Mouse (Mus musculus): ENCODE results near the gene Mars.

Gene Mars

DNA sequence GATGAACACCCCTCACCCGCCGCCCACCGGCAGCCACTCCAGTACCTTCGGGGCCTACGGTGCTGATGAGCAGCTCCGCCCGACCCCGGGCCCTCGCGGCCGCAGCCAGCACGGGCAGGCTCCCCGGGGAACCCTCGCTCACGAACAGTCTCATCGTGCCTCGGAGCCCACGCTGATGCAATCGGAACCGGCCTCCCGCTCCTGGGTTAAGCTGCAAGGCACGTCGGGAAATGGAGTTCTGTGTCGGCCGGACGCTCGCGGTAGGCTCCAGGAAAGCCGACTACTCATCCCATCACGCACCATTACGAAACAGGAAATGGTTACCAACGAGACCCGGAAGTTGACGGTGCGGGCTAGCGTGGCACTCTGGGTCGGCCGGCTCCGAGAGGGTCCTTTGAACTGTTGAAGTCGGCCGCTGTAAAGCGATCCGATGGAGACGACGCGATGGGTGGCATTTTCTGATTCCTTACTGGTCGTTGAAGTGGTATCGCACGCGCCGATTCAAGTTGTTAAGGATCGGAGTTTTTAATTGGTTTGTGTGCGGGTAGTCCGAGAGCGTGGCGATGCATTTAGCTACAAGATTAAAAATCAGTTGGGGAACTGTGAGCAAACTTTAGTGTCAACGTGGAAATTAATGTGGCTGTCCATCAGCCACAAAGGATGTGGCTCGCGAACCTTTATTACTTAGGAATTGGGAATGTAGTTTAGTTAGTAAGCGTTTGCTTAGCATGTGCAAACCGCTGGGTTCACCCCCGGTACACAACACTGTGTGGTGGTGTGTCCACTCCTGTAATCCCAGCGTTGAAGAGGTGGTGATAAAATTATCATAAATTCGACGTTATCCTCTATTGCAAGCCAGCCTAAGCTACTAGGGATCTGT is at the start of gene Mars:
Mars (minus strand) TSS at position 311 of the 880 bp plus-strand sequence.
- peak; percentile 98 for DNase-seq (ENCODE audit: low spot score)

DNA sequence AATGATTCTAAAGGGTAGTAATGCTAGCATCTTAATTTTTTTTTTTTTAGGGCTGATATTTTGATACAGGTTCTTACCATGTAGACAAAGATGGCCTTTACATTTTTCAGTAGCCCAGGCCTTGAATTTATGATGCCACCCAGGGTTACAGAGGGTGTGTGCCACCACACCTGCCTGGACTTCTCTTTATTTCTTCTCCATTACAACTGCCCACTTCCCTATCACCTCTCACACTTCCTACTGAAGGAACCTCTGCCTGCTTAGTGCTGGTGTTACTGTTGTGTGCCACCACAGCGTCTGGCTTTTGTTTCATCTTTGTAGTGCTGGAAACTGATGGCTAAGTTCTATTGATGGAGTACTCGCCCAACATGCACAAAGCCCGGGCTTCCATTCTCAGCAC is 49.1 kb upstream of the Mars start:
- no peak for DNase-seq (ENCODE audit: low spot score)

DNA sequence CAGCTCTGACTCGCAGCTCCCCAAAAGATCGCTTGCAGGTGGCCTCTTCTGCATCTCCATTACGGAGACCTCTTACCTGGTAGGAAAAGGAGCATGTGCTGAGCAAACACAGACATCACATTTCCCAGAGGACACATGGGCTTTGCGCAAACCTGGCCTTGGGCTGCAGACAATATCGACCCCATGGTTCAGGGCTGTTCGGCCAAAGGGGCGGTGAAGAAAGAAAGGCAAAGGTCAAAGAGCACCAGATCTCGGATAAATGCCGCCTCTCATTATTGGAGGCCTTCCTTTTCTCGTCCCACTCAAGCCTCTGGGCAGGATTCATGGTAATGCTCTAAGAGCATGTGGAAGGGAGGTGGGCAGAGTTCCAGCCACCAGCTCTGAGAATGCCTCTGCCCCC is 43.8 kb upstream of the Mars start:
- no peak for DNase-seq (ENCODE audit: low spot score)

DNA sequence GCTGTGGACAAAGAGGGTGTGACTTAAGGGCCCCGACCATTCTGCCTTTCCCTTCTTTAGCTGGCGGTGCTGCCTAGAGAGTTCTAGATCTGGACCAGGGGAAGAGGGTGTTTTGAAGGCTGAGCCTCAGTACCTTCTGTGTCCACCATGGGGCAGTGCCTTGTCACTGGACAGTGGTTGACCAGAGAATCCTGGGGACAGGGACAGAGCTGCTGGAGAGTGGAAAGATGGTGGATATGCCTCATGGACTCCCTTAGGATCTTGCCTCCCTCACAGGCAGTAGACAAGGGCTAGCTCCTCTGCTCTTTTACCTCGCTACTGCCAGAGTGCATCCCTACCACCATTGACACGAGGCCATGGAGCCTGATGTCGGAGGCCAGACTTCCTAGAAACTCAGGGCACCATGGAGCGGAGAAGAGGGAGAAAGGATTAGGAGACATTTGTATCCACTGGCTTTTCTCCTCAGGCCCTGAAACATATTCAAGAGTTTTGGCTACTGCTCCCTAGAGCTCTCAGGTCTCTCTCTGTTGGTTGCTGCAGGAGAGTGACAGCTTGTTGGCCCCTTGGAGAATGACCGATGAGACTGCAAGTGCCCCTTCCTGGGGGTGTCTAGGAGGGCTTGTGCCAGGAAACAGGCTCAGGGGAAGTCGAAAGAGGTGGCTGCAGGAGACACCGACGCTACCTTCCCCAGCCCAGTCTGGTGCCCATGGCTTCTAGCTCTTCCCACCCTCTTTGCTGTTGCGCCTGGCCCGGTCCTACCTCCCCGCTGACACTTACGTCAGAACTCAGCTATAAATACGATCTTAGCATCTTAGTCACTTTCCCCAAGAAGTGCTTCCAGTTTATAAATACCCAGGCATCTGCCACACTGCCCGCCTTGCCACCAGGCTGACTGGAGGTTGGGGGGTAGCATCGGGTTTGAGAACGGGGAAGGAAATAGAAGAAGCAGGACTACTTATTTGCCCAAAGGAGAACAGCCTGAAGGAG is 42.6 kb upstream of the Mars start, which contains the start of gene Inhbe:
Inhbe (minus strand) TSS at position 503 of the 987 bp plus-strand sequence.
- DNase-seq (ENCODE audit: low spot score) = peak; percentile 34

DNA sequence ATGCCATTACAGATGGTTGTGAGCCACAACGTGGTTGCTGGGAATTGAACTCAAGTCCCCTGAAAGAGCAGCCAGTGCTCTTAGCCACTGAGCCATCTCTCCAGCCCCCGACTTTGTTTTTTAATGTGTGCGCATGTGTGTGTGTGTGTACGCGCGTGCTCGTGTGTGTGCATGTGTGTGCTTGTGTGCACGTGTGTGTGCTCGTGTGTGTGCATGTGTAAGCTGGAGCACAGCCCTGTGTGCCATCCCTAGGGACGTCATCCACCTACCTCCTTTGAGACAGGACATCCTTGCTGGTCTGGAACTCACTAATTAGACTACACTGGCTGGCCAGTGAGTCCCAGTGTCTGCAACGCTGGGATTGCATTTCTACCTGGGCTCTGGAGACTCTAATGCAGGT is 41.2 kb upstream of the Mars start:
- DNase-seq (ENCODE audit: low spot score) = no peak

DNA sequence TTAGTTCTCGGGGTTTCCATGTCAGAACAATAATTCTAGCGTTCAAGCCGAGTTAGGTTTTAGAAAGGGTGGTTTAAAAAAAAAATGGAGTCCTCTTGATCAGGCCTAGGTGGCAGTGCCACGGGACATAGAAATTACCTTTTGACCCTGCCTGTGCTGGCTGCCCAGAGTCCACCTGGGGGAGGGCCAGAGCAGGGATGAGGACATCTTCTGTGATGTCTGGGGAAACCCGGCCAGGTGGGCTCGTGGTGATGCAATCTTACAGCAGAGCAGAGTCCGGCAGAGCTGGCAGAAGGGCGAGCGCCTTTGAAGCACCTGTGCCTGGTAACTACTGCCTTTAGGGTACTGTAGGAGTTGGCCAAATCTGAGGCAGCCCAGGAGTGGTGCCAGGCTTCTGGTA is 40.6 kb upstream of the Mars start:
- DNase-seq (ENCODE audit: low spot score) = no peak

DNA sequence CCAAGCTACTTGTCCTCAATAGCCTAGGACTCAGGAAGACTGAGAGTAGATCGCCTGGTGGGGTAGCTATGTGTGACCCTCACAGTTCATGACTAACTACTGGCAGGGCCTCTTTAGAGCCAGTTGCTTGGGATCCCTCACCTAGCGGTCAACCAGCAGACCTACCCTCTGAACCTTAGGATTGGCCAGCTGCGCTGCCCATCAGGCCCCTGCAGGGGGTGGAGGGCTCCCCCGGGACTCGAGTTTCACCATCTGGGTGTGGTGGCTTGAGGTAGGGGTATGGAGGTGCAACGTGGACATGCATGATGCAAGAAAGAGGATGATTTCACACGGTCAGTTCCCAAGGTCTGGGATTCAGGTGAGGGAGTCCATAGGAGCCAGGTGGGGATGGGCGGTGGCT is 40.1 kb upstream of the Mars start:
- DNase-seq (ENCODE audit: low spot score) = no peak

DNA sequence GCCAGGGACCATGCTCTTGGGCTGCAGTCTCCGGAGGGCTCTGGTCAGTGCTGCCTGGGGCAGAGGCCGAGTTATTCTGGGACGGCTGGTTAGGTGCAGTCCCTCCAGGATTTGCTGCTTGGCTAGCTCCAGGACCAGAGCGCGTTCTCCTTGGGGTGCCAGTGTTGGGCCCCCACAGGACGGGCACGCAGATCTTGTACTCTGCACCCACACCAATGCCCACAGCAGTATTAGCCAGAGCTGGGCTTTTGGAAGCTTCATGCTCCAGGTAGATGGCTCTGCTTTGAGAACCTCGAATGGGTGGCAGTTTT is 39.7 kb upstream of the Mars start:
- DNase-seq (ENCODE audit: low spot score) = no peak

DNA sequence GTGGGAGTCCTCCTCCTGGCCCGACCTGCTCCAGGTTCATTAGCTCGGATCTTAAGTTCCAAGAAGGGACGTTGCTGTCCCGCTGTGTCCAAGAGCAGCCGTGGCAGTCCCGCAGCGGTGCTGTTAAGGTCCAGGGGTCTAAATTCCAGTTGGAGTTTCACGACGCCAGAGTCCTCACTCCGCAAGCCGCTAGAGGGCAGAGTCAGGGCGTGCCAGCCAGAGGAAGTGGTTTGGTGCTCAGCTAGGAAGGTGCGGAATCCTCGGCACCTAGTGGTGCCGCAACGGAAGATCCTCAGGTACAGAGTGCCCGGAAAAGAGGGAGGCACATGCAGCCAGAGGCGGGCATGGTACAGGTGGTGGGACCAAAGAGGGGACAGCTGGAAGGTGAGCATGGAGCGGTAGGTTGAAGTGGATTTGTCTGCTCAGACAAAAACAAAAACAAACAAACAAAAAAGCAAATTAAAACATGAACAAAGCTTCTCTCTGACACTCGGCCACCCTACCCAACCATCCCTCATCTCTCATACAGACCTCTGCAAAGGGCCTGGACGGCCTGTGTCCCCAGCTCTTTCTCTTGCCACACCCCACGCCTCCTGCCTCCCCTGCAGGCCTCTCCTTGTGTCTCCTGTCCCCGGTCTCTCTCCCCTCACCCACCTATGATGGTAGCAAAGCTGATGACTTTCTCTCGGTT is 39.2 kb upstream of the Mars start:
- DNase-seq (ENCODE audit: low spot score) = peak; percentile 84

DNA sequence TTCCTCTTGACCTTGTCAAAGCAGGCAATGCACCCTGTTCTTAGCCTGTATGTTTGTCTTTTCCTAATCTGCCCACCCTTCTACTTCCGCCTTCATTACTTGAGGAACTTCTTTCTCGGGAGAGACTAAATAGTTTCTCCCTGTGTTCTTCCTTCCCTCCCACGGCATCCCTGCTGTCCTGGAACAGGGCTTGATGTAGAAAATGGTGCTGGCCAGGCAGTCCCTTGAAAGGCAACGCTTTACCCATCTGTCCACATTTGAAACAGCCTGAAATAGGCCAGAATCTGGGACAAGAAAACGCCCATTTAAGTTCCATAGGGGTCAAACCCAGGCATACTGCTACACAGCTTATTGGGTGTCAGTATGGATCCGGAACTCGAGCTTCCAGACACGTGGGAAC is 38.2 kb upstream of the Mars start:
- DNase-seq (ENCODE audit: low spot score) = no peak

DNA sequence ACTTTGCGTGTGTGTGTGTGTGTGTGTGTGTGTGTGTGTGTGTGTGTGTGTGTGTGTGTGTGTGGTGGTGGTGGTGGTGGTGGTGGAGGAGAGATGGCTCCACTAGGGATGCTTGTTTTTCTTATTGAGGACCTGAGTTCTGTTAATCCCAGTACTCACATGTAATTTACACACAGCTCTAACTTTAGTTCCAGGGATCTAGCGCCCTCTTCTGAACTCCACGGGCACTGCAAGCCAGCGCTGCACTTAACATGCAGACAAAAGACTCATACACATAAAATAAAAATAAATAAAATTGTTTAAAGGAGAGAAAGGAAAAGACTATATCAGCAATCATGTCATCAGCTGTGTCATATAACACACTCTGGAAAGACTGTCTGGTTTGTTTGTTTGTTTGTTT is 37.4 kb upstream of the Mars start:
- DNase-seq (ENCODE audit: low spot score) = no peak

DNA sequence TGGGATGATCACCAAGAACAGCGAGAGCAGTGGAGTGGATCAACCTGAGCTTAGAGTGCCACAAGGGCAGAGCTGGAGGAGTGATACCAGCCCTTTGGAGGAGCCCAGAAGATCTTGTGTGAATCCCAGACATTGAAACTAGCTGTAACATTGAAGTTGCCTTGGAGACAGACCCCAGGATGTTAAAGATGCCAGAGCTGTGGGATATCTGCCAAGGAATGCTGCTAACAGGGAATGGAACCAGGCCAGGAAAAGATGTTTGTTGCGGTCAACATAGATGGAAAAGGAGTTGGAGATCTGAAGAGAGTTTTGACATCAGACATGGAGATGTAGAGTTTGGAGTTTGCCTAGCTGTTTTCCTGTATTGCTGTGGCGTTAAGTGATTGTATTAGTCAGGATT is 34.6 kb upstream of the Mars start:
- no peak for DNase-seq (ENCODE audit: low spot score)

DNA sequence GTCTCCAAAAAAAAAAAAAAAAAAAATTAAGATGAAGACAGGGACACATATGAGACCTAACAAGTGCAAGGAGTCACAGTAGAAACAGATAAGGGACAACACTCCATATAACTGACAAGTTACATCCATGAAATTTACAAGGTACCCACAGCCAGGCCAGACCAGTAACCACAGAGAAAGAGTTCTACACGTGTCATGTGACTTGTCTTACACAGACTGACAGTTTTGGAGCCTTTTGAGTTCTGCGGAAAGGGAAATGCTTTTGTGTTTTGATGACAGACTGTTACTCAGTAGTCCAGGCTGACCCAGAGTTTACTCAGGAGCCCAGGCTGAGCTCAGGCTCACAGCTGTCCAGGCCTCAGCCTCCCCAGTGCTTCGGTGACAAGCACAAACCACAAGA is 31.4 kb upstream of the Mars start:
- DNase-seq (ENCODE audit: low spot score) = no peak

DNA sequence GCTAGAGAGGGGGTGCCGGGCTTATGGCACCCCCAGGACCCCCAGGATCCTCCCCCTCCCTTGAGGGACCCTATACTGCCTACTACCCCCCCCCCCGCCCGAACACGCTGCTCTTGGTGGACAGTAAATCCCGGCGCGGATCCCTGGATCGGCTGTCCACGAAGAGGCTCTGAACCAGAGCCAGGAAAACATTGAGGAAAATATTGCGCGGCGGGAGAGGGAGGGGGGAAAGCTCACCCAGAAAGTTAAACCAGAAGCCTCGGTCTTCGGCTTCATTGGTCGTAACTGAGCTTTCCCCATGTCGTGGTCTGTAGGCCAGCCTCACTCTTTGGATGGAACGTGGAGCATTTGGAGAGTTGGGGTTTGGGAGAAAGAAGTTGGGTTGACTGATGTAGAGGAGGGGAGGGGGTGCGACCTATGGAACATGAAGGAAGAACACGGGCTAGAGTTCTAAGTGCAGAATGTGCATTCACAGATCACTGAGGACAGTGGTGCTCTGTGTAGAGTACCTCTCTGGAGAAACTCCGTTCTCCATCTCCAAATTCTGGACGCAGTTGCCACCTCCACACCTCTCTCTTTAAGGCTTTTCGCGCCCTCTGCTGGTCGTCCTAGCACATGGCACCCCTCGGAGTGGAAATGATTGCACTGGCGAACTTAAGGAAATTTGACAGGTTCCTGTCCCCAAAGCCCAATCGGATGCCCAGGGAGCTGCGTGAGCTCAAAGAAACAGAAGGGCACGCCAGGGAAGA is 30.5 kb upstream of the Mars start, which contains the start of gene Gli1:
Gli1 (minus strand) TSS at position 84 of the 749 bp plus-strand sequence.
- DNase-seq (ENCODE audit: low spot score) = peak; percentile 96

DNA sequence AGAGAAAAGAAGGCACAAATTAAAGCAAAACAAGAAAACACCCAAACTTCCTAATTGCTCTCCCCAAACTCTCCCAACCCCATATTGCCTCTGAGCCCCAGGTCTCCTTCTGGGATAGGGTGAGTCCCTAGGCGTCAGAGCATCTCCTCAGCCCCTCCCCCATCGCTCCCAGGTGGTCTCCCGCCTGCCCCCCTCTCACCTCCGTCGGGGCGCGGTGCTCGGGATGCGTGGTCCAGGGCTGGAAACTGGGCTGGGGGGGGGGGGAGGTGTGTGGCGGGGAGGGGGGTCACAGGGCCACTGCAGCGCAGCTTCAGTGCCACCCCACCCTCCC is 29.7 kb upstream of the Mars start:
- peak; percentile 60 for DNase-seq (ENCODE audit: low spot score)

DNA sequence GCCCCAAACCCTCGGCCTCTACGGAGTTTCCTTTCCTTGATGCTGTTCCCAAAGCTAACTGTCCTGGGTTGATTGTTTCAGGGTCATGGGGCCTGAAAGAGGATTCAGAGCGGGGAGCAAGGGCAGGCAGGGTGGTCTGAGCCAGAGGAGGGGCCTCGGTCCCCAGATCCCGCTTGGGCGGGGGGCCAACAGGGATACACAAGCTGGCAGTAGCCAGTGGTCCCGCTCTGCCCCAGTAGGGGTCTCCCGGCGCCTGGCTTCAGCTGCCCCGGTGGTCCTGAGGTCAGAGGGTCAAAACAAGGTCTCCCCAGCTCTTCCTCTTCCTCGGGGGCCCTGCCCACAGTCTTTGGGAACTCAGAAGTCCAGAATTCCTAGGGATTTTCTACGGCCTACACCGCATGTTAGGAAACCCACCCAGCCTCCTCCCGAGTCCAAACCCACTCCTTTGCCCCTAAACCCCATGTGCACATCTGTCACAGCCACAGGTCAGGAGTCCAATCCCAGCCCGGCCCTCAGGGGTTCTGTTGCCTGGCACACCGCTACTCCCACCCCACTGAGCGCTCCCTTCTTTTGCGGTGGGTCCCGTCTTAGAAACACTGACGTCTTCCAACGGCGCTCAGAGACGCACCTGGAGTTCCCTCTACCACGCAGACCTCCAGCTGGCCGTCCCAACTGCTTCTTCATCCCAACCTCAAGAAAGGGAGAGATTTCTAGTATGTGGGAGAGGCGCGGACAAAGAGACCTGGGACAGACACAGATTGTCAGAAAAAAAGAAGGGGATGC is 29.2 kb upstream of the Mars start:
- peak; percentile 83 for DNase-seq (ENCODE audit: low spot score)

DNA sequence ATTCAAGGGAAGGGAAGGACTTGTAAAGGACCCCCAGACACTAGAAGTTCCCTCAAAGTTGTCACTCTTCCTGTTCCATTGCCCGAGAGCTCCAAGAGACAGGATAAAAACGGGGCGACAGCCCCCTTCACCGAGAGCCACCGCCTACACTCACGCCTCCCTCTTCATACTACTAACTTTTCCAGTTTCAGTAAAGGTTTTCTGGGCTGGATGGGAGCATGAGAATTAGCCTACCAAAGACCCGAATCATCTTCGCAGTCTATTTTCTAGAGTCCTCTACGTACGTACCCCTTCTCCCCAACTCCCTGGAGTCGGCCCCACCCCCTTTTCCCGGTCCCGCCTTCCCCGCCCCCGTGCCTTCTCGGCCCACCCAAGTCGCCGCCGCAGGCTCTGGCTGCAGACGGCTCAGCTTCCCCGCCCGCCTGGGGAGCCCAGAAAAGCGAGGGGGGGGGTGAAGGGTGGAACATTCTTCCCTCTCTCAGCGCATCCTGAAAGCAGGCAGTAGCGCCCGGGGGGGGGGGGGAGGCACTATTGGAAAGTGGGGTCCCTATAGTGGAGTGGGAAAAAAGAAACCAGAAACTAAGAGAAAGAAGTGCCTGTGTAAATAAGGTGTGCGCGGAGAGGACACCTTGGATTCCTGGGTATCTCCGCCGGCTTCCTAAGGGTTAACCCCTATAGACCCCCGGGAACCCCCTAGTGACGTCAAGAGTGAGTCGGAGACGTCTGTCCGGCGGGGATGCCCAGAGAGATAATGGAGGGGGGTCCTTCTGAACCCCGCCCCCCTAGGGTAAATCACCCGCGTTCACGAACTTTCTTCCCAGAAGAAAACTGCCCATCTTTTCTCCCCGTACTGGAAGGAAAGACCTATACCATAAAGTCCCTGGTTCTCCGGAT is 28.3 kb upstream of the Mars start:
- peak; percentile 84 for DNase-seq (ENCODE audit: low spot score)

DNA sequence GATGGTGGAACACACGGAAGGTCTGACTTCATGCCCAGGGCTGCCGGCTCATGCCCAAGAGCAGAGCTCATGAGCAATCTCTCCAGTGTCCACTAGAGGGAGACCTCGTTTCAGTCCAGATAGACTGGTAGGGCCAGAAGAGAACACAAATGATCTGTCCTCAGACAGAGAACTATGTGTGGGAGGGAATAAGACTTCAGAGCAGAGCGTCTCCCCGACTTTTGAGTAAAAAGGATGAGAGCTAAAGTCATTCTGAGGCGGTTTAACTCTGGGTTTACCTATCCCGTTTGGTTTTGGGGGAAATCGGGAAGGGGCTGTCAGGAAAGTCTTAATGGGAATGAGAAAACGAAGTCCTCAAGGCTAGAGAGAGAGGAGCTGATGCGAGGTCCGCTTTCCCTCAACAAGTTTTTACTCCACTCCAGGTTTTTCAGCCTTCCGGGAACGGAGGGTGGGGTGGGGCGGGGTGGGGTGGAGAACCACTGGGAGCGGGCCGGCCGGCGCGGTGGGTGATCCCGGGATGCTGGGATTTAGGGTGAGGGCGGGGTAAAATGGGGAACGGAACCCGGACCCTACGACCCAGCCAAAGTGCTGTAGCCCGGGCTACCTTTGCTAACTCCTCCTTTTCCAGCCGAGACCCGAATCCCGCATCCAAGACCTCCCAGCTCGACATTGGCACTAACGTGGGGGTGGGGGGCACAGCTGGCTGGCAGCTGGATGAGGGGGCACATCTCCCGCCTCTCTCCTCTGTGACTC is 27.5 kb upstream of the Mars start:
- peak; percentile 97 for DNase-seq (ENCODE audit: low spot score)

DNA sequence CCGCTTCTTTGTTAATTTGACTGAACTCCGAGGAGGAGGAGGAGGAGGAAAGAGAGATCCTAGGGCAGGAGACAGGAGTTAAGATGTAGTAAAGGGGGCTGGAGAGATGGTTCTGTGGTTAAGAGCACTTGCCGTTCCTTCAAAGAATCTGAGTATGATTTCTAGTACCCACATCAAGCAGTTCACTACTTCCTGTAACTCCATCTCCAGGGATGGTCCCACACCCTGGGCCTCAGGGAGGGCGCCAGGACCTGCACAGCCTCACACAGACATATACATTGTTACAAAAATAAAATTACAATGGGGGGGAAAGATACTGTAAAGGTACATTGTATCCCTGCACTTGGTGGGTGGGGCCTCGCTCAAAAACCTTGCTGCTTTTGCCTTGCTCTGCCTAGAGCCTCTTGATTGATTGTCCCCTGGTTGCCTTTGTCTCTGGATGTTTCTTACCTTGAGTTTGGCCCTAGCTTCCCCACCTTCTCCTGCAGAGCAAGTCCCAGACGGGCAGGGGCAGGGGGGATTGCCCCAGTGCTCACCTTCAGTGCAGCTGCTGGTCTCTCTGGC is 26.0 kb upstream of the Mars start:
- no peak for DNase-seq (ENCODE audit: low spot score)
